Mouse (Mus musculus) lung, postnatal 10 days (tissue): ENCODE data around the gene Micall2.

Experiments used
- DNase-seq: peaks from one replicate; pipeline ENCODE4 v3.0.0; 2021

Micall2 gene

DNA sequence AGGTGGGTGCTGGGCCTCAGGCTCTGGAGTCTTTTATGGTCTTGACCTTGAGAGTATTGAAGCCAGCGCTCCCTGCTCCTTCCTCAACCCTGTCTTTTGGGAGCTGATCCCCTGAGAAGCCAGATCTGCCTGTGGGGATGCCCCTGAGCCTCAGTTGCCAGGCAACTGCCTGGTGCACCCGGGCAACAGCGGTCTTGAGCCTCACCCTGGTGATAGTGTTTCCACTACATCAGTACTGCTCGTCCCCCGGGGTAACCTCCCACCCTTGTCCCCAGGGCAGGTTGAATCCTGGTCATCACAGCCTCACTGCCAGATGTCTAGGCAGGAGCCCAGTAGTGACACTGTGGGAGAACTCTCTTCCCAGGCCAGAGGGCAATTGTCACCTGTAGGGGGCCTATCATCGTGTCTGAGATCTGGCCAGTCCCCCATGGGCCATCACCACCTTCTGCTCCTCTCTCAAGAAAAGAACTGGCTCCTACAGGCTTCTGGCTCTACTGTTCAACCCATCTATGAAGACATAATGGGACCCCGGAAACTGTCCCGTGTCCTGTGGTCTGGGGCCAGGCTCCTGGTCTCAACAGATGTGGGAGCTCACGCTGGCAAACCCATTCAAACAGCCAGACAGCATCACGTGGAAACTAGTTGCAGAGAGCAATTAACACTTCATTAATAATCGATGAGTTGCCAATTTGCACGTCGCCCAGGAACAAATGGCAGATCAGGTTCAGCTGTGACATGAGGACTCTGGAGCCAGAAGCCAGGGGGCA is 61.0 kb downstream of the Micall2 start:
- DNase-seq: peak; percentile 54

GRCm38 (mm10) chr5:139669380-139669779 is 66.8 kb downstream of the Micall2 start:
- DNase-seq: peak; percentile 36

- DNase-seq: peak; percentile 76
Observed at GRCm38 (mm10) chr5:139668494-139668893, 67.6 kb downstream of the Micall2 start.

- no peak for DNase-seq
Observed at GRCm38 (mm10) chr5:139666496-139666895, 69.6 kb downstream of the Micall2 start.

DNA sequence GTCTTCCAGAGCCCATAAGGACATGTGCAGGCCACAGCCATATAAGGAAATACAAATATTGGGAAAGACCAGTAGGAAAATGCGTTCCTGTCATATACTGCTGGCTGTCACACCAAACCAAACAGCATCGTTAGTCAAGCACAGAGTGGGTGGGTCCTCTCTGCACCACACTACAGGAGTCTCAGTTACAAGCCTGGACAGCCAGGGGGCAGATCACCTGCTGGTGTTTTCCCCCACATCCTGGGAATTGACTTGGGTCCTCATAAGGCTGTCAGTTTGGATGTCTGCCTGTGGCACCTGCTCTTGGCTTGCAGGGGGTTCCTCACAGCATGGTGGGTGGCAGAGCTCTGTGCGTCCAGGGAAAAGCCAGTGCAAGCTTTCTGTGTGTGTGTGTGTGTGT is 70.8 kb downstream of the Micall2 start:
- DNase-seq: no peak

DNA sequence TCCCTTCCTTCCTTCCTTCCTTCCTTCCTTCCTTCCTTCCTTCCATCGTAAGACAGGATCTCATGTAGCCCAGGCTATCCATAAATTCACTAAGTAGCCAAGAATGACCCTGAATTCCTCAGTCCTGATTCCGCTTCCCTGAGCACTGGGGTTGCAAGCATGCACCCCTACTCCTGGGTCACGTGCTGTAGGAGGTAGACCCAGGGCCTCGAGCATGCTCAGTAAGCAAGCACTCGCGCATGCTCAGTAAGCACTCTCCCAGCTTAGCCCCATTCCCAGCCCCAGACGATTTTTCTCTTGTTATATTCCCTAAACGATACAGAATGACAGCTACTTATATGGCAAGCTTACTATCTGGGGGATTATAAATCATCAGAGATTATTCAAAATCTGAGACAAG is 74.4 kb downstream of the Micall2 start:
- DNase-seq: no peak

DNA sequence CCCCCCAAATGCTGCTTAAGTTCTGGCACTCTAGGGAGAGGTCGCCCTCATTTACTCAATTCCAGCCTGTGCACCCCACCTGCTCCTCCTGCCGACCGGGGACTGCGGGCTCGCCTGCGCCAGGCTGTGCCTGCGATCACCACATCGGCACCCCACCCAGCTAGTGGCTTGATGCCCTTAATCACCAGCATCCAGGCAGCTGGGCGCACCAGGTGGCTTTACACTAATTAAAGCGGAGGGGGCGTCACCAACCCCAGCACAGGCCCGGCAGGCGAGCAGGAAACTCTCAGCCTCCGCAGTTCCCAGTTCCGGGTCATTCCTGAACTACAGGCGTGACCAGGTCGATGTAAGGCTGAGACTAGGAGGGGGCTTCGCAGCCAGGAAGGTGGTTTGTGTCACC is 76.8 kb downstream of the Micall2 start:
- DNase-seq: no peak

DNA sequence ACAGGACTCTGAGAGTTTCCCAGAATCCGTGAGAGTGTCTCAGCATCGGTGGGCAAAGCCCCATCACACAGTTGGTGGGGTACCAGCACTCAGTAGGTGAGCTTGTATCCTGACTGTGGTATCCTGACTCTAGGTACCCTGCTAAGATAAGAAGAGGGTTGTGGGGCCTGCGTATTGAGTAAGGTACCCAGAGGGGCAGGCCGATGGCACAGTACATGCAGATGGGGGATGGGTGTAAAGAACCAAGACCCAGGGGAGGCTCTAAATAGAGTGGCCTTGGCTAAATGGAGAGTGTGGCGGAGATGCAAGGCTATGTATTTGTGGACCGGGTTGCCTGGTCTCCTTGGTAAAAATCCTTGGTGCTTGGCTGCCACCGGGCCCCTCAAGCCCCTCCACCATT is 77.3 kb downstream of the Micall2 start:
- no peak for DNase-seq

DNA sequence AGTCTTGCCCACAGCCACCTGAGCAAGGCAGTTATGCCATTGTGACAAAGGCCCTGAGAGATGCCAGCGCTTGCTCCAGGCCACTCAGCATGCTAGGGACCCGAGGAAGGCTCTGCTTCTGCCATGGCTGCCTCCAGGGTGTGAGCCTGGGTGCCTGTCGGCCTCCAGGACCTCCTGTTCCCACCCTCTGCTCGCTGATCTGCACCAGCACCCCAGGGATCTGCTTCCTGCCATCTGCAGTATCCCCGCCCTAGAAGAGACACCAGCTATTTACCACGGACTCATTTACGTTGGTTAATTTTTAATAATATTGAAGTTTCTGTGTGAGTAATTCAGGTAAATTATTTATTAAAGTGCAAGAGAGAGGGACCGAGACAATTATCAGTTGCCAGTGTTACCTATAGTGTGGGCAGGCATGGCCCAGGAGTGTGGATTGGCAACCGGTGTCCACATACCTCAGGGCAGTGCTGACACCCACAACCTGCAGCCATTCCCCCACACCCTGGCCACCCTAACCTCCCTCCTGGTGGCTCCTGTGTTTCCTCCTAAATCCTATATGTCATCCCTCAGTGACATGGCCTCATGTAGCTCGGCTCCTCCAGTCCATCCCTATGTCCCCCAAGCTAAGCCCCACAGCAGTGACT is 78.1 kb downstream of the Micall2 start:
- DNase-seq: no peak
